Mouse (Mus musculus): Measurements from ENCODE around the gene Csad. TPM values are rescaled to one million over a fixed set of nuclear protein-coding genes. Genes with fewer than 3 reads are reported as not detected.

Csad gene
- polyA plus RNA-seq, 1 experiment: 21.1 TPM

GRCm38 (mm10) chr15:102247252-102248130 lies 43.0 kb upstream of the Csad start:
- 1% methylated on average over 63 of the region's 65 CpGs for WGBS
- Histone ChIP-seq H3K4me3 (ENCODE audit: low read depth, low read length) (peak overlapping the region; percentile 85), H3K27ac (ENCODE audit: insufficient read depth, low read depth, low read length) (peak overlapping the region; percentile 79), H3K4me1 (ENCODE audit: control insufficient read depth, insufficient read depth, insufficient read length, low read length) (peaks cover 15% of the 10 kb centered on the region), H3K27me3 (ENCODE audit: control insufficient read depth, insufficient read depth, low read length) (peaks cover 6% of the 10 kb centered on the region), H3K36me3 (ENCODE audit: control insufficient read depth, insufficient read depth, low read length) (no peaks in the 10 kb centered on the region)
- TF ChIP-seq POLR2A (IDR thresholded peaks at IDR 0.05; ENCODE audit: low read depth, low read length) (0 out of 2 replicates have a peak, but pooled peaks have one; percentile 8), CTCF (IDR thresholded peaks at IDR 0.05; ENCODE audit: extremely low read depth, insufficient read length, insufficient replicate concordance, low read depth, low read length) (no peak; the same call in 1 of the 2 replicates)

- H3K4me3 ChIP-seq (ENCODE audit: low read depth, low read length): peak overlapping the region; percentile 85
- H3K36me3 ChIP-seq (ENCODE audit: control insufficient read depth, insufficient read depth, low read length): no peaks in the 10 kb centered on the region
- peaks cover 15% of the 10 kb centered on the region for H3K4me1 ChIP-seq (ENCODE audit: control insufficient read depth, insufficient read depth, insufficient read length, low read length)
- whole genome bisulfite sequencing: 0% methylated on average over 33 of the region's 35 CpGs
- peak overlapping the region; percentile 91 for H3K27ac ChIP-seq (ENCODE audit: insufficient read depth, low read depth, low read length)
- TF ChIP-seq POLR2A (IDR thresholded peaks at IDR 0.05; ENCODE audit: low read depth, low read length) (0 out of 2 replicates have a peak, but pooled peaks have one; percentile 47), CTCF (IDR thresholded peaks at IDR 0.05; ENCODE audit: extremely low read depth, insufficient read length, insufficient replicate concordance, low read depth, low read length) (no peak)
- peaks cover 6% of the 10 kb centered on the region for H3K27me3 ChIP-seq (ENCODE audit: control insufficient read depth, insufficient read depth, low read length)
These were observed 42.3 kb upstream of the Csad start for GRCm38 (mm10) chr15:102246866-102247251.

DNA sequence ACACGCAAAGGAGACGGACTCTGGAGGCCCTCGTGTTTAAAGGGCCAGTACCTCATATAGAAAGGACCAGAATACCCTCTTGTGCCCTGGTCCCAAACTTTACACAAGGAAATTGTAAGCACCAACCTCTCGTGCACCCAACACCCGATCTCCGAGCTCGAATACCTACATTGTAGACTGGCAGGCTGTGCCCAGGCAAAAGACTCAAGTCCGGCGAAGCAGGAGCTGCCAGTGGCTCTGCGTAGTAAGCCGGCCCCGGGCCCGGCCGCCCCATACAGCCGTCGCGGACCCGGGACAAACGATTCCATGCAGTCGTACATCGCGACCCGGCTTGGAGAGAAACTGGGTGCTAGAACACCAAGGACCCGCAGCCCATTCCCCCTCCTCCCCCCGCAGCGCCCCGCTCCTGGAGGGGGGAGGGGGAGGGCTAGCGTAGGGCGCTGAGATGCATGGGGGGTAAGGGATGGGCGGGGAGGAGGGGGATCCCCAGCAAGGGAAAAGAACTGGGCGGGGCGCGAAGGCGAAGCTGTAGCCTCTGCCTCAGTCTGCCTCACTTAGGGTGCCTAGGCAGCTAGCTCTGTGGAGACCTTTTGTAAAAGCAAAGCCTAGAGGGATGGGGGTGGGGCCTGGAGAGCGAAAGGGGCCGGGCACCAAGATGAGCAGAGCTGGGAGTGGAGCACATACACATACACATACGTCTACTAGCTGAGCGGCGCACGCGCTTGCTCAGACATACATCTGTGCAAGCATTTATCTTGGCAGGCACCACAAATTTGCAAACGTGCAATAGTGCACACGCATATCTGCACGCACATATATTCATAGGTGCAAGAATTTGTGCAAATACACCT lies 41.6 kb upstream of the Csad start:
- H3K36me3 ChIP-seq (ENCODE audit: control insufficient read depth, insufficient read depth, low read length): no peaks in the 10 kb centered on the region
- under 1% methylated on average over 41 of the region's 44 CpGs for WGBS
- TF ChIP-seq CTCF (IDR thresholded peaks at IDR 0.05; ENCODE audit: extremely low read depth, insufficient read length, insufficient replicate concordance, low read depth, low read length) (no peak), POLR2A (IDR thresholded peaks at IDR 0.05; ENCODE audit: low read depth, low read length) (no peak)
- peak overlapping the region; percentile 91 for H3K27ac ChIP-seq (ENCODE audit: insufficient read depth, low read depth, low read length)
- peaks cover 6% of the 10 kb centered on the region for H3K27me3 ChIP-seq (ENCODE audit: control insufficient read depth, insufficient read depth, low read length)
- H3K4me1 ChIP-seq (ENCODE audit: control insufficient read depth, insufficient read depth, insufficient read length, low read length): peaks cover 15% of the 10 kb centered on the region
- peak overlapping the region; percentile 85 for H3K4me3 ChIP-seq (ENCODE audit: low read depth, low read length)

GRCm38 (mm10) chr15:102245461-102245881 lies 40.9 kb upstream of the Csad start:
- no peaks in the 10 kb centered on the region for H3K36me3 ChIP-seq (ENCODE audit: control insufficient read depth, insufficient read depth, low read length)
- H3K4me1 ChIP-seq (ENCODE audit: control insufficient read depth, insufficient read depth, insufficient read length, low read length): peaks cover 15% of the 10 kb centered on the region
- peak overlapping the region; percentile 85 for H3K4me3 ChIP-seq (ENCODE audit: low read depth, low read length)
- 17% methylated on average over 14 of the region's 14 CpGs for WGBS
- TF ChIP-seq CTCF (IDR thresholded peaks at IDR 0.05; ENCODE audit: extremely low read depth, insufficient read length, insufficient replicate concordance, low read depth, low read length): no peak
- TF ChIP-seq POLR2A (IDR thresholded peaks at IDR 0.05; ENCODE audit: low read depth, low read length): no peak
- peaks cover 4% of the 10 kb centered on the region for H3K27me3 ChIP-seq (ENCODE audit: control insufficient read depth, insufficient read depth, low read length)
- peak overlapping the region; percentile 67 for H3K27ac ChIP-seq (ENCODE audit: insufficient read depth, low read depth, low read length)

- Histone ChIP-seq H3K36me3 (ENCODE audit: control insufficient read depth, insufficient read depth, low read length) (no peaks in the 10 kb centered on the region), H3K4me1 (ENCODE audit: control insufficient read depth, insufficient read depth, insufficient read length, low read length) (peaks cover 15% of the 10 kb centered on the region), H3K4me3 (ENCODE audit: low read depth, low read length) (peak overlapping the region; percentile 33), H3K27me3 (ENCODE audit: control insufficient read depth, insufficient read depth, low read length) (peaks cover 2% of the 10 kb centered on the region), H3K27ac (ENCODE audit: insufficient read depth, low read depth, low read length) (peak overlapping the region; percentile 67; the same call in 1 of the 2 replicates)
- WGBS: 27% methylated on average over 17 of the region's 19 CpGs
- TF ChIP-seq POLR2A (IDR thresholded peaks at IDR 0.05; ENCODE audit: low read depth, low read length) (no peak), CTCF (IDR thresholded peaks at IDR 0.05; ENCODE audit: extremely low read depth, insufficient read length, insufficient replicate concordance, low read depth, low read length) (no peak)
These were observed 40.0 kb upstream of the Csad start for GRCm38 (mm10) chr15:102244306-102245191.

Measured in small intestine, adult 2 months (tissue).